ENCODE assay signal across 10 mouse cellular contexts in the genomic region with DNA sequence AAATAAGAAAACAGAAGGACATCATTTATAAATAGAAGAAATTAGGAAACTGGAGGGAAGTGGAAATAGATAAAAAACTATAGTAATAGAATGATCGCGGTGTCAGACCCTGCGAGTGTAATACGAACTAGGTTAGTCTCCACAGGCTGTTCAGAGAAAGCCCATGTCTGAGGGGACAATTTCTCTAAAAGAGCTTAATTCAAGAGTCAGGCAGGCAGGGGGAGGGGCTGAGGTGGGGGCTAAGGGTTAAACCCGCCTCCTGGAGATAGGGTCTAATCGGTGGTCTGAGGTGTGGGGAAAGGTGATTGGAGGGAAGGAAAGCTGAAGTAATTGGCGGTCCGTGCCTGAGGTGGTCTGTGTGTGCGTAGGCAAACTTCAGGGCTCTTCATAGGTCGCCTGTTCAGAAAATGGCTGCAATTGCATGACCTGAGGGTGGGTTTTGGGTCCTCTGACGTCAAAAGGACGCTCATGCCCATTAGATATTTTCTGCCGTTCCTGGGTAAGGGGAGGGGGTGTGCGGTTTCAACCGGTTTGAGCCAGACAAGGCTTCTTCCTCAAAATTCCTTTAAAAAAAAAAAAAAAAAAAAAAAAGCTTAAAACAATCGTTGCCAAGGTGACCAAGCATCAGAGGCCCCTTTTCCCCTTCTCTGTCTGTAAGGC. TPM values are rescaled to one million over a fixed set of nuclear protein-coding genes. Genes with fewer than 3 reads are reported as not detected.
DNase-seq lines count a peak whose midpoint lies in the region; ATAC-seq and TF ChIP-seq lines count a peak whose summit lies in the region.
"Had no signal": no experiment of that assay in that cellular context is flagged by ENCODE, and none has a peak within 500 bp of the region (broad histone marks: within the 10 kb centered on the region; RNA-seq: fewer than 3 reads in every experiment).

No protein-coding gene starts in this region.

- H3K9ac ChIP-seq in lung, embryonic 14.5 days: no peak overlapping the region
- H3K9ac ChIP-seq in embryonic facial prominence, embryonic 13.5 days: no peak overlapping the region
- no peak overlapping the region for H3K9ac ChIP-seq in neural tube, embryonic 14.5 days (replicated peaks; ENCODE audit: low read depth, low read length)

- peaks cover 3% of the 10 kb centered on the region; the same call in 1 of the 2 replicates for H3K9me3 ChIP-seq in lung, embryonic 14.5 days (ENCODE audit: low read depth, low read length)
- no peaks in the 10 kb centered on the region for H3K9me3 ChIP-seq in embryonic facial prominence, embryonic 13.5 days
- no peaks in the 10 kb centered on the region for H3K9me3 ChIP-seq in neural tube, embryonic 14.5 days (ENCODE audit: control insufficient read depth, low read length)

- ATAC-seq in lung, embryonic 14.5 days (ENCODE audit: insufficient read depth): peak; percentile 65
- ATAC-seq in embryonic facial prominence, embryonic 13.5 days (ENCODE audit: insufficient number of reproducible peaks, insufficient read depth, low FRiP score, low TSS enrichment, low read depth): no peak
- peak; percentile 78 for ATAC-seq in neural tube, embryonic 14.5 days (ENCODE audit: low read depth)
- ATAC-seq: Patski had no signal

- H3K4me2 ChIP-seq in lung, embryonic 14.5 days: peak overlapping the region; percentile 40; the same call in 1 of the 2 replicates
- peak overlapping the region; percentile 62 for H3K4me2 ChIP-seq in embryonic facial prominence, embryonic 13.5 days
- H3K4me2 ChIP-seq in neural tube, embryonic 14.5 days (ENCODE audit: low read depth, low read length): peak overlapping the region; percentile 34

- no peaks in the 10 kb centered on the region for H3K36me3 ChIP-seq in lung, embryonic 14.5 days (ENCODE audit: insufficient read depth)
- no peaks in the 10 kb centered on the region for H3K36me3 ChIP-seq in embryonic facial prominence, embryonic 13.5 days
- H3K36me3 ChIP-seq in neural tube, embryonic 14.5 days (ENCODE audit: control insufficient read depth, insufficient read depth, low read length): no peaks in the 10 kb centered on the region

- H3K4me1 ChIP-seq in lung, embryonic 14.5 days (ENCODE audit: insufficient read depth): no peaks in the 10 kb centered on the region
- no peaks in the 10 kb centered on the region for H3K4me1 ChIP-seq in lung, adult 2 months (ENCODE audit: control insufficient read depth, insufficient read depth, low read length)
- H3K4me1 ChIP-seq in embryonic facial prominence, embryonic 13.5 days: 0 out of 2 replicates have a peak, but pooled peaks cover 8% of the 10 kb centered on the region
- H3K4me1 ChIP-seq in neural tube, embryonic 14.5 days (ENCODE audit: control insufficient read depth, insufficient read depth, low read length): peaks cover 4% of the 10 kb centered on the region; the same call in 1 of the 2 replicates

- WGBS in lung, embryonic 14.5 days: 2% methylated on average over 16 of the region's 16 CpGs
- 6% methylated on average over 16 of the region's 16 CpGs for whole genome bisulfite sequencing in lung, adult 2 months
- 1% methylated on average over 16 of the region's 16 CpGs for WGBS in embryonic facial prominence, embryonic 13.5 days
- 3% methylated on average over 16 of the region's 16 CpGs for WGBS in neural tube, embryonic 14.5 days

- peak overlapping the region; percentile 8; the same call in 1 of the 2 replicates for H3K4me3 ChIP-seq in lung, embryonic 14.5 days (ENCODE audit: low read depth, low read length)
- H3K4me3 ChIP-seq in lung, adult 2 months (replicated peaks; ENCODE audit: extremely low read depth, low read depth, low read length): no peak overlapping the region
- H3K4me3 ChIP-seq in embryonic facial prominence, embryonic 13.5 days: peak overlapping the region; percentile 22
- H3K4me3 ChIP-seq in neural tube, embryonic 14.5 days (ENCODE audit: low read depth, low read length): peak overlapping the region; percentile 13

- no peak overlapping the region for H3K27ac ChIP-seq in lung, embryonic 14.5 days (ENCODE audit: low read depth)
- no peak overlapping the region for H3K27ac ChIP-seq in embryonic facial prominence, embryonic 13.5 days
- no peak overlapping the region for H3K27ac ChIP-seq in neural tube, embryonic 14.5 days (ENCODE audit: low read depth, low read length)

- peak; percentile 35 for DNase-seq in lung, embryonic 14.5 days
- DNase-seq in lung, adult 2 months: no peak
- peak; percentile 81 for DNase-seq in hindlimb bud, embryonic 11.5 days (ENCODE audit: extremely low spot score, low read depth, low spot score)
- no peak for DNase-seq in gastrocnemius, adult 18-20 months (ENCODE audit: low spot score)
- no peak for DNase-seq in cerebellum, adult 9-10 months
- no peak for DNase-seq in lung, postnatal 10 days
- DNase-seq: thymus, adult 2 months had no signal

- no peak for TF ChIP-seq CTCF in lung, embryonic 14.5 days (IDR thresholded peaks at IDR 0.05; ENCODE audit: low read depth)
- no peak for TF ChIP-seq CTCF in lung, adult 2 months (IDR thresholded peaks at IDR 0.05; ENCODE audit: insufficient read depth, low read length)

- H3K27me3 ChIP-seq in lung, embryonic 14.5 days (ENCODE audit: insufficient read depth, low read length): peaks cover 62% of the 10 kb centered on the region
- peaks cover 71% of the 10 kb centered on the region for H3K27me3 ChIP-seq in embryonic facial prominence, embryonic 13.5 days
- H3K27me3 ChIP-seq in neural tube, embryonic 14.5 days (ENCODE audit: control insufficient read depth, insufficient read depth, low read length): peaks cover 26% of the 10 kb centered on the region

- no peak for TF ChIP-seq POLR2A in lung, adult 2 months (IDR thresholded peaks at IDR 0.05; ENCODE audit: borderline replicate concordance, extremely low read depth, low read depth, low read length)

RNA-seq across cellular contexts. Expression of a gene that starts 26.1 kb away (rescaled TPM):
- polyA plus RNA-seq in lung, embryonic 14.5 days (2014; fragmentation: Nextera tagmentation; extraction: Ambion mirVana): 5.7 and 7.6 TPM in 2 replicates
- 0.19 and 0.33 TPM in 2 replicates for polyA plus RNA-seq in lung, adult 2 months (2012; rRNA removed)
- polyA plus RNA-seq in embryonic facial prominence, embryonic 13.5 days (2015; fragmentation: Nextera tagmentation; extraction: Ambion mirVana): 12.2 and 13.0 TPM in 2 replicates
- 25.6 and 36.0 TPM in 2 replicates for polyA plus RNA-seq in neural tube, embryonic 14.5 days (2014; fragmentation: Nextera tagmentation; extraction: Ambion mirVana)
- total RNA-seq in gastrocnemius, adult 18-20 months (2021): under 1 TPM; 0.12 to 0.25 TPM
- polyA plus RNA-seq: Patski had no signal

RNA-seq across cellular contexts. Expression of a gene that starts 32.6 kb away (rescaled TPM):
- polyA plus RNA-seq in lung, embryonic 14.5 days (2014; fragmentation: Nextera tagmentation; extraction: Ambion mirVana): not detected in 2 replicates
- polyA plus RNA-seq in lung, adult 2 months (2012; rRNA removed): 0.06 TPM in 2 replicates
- polyA plus RNA-seq in embryonic facial prominence, embryonic 13.5 days (2015; fragmentation: Nextera tagmentation; extraction: Ambion mirVana): 0.14 TPM in 1 of 2 replicates, not detected in the other
- polyA plus RNA-seq in neural tube, embryonic 14.5 days (2014; fragmentation: Nextera tagmentation; extraction: Ambion mirVana): 0.73 and 1.3 TPM in 2 replicates
- total RNA-seq in gastrocnemius, adult 18-20 months (2021): under 1 TPM; 0.41 to 0.45 TPM
- polyA plus RNA-seq: Patski had no signal

Comparison
In these comparisons a context has a peak if more than half of its experiments do, and no peak if none do; other contexts are left out.
1. DNase-seq: peak in lung, embryonic 14.5 days (single experiment) and hindlimb bud, embryonic 11.5 days (single experiment); none in lung, adult 2 months (single experiment), gastrocnemius, adult 18-20 months (single experiment), cerebellum, adult 9-10 months (single experiment) and lung, postnatal 10 days (single experiment).
2. Peak in every context shown above with its lines, with median percentiles within 50 percentile points of each other: H3K4me2 ChIP-seq.